Mouse (Mus musculus) liver, adult 2 months (tissue): Measurements from ENCODE around the gene Six5. TPM values are rescaled to one million over a fixed set of nuclear protein-coding genes. Genes with fewer than 3 reads are reported as not detected.

Experiments
- DNase-seq: peaks from one replicate; pipeline ENCODE4 v3.0.0-alpha.2; 2011; ENCODE audit warnings: low read depth, low spot score; ENCODE audit errors: extremely low read depth
- H3K27ac ChIP-seq: fragments of 200-500 bp; replicated peaks from 2 replicates; pipeline ENCODE4 v1.5.1; 2012; ENCODE audit warnings: low read depth, mild to moderate bottlenecking, control low read depth, inconsistent platforms, low read length; ENCODE audit not compliant: insufficient read depth
- H3K27me3 ChIP-seq: fragments of 200-500 bp; 2 replicates; pipeline ENCODE4 v1.6.1; 2012; ENCODE audit warnings: mild to moderate bottlenecking, moderate library complexity, low read length, inconsistent platforms; ENCODE audit not compliant: control insufficient read depth, insufficient read depth
- H3K36me3 ChIP-seq: fragments of 200-500 bp; 2 replicates; pipeline ENCODE4 v1.6.1; 2012; ENCODE audit warnings: low read length, inconsistent platforms; ENCODE audit not compliant: control insufficient read depth, insufficient read depth
- H3K4me1 ChIP-seq: fragments of 200-500 bp; 2 replicates; pipeline ENCODE4 v1.6.1; 2011; ENCODE audit warnings: low read length; ENCODE audit not compliant: control insufficient read depth, insufficient read depth
- H3K4me3 ChIP-seq: fragments of 200-500 bp; 2 replicates; pipeline ENCODE4 v1.5.1; 2011; ENCODE audit warnings: low read depth, mild to moderate bottlenecking, control low read depth, low read length, moderate library complexity; ENCODE audit not compliant: insufficient read depth
- H3K79me2 ChIP-seq: fragments of 200-500 bp; 2 replicates; pipeline ENCODE4 v1.6.1; 2012; ENCODE audit warnings: inconsistent platforms, mild to moderate bottlenecking, low read length, moderate library complexity; ENCODE audit not compliant: control insufficient read depth, insufficient read depth
- H3K9ac ChIP-seq: fragments of 200-500 bp; 2 replicates; pipeline ENCODE4 v1.6.1; 2012; ENCODE audit warnings: low read depth, mild to moderate bottlenecking, control low read depth, inconsistent platforms, low read length
- CTCF ChIP-seq: fragments of 200-500 bp; IDR thresholded peaks from 2 replicates; pipeline ENCODE4 v1.5.1; 2011; ENCODE audit warnings: low read depth, low read length, control low read depth
- POLR2A ChIP-seq: fragments of 200-500 bp; IDR thresholded peaks from 2 replicates; pipeline ENCODE4 v1.6.1; 2011; ENCODE audit warnings: low read length, control low read depth; ENCODE audit not compliant: insufficient read depth; ENCODE audit errors: extremely low read depth
- WGBS: fragments of 180-500 bp; shearing (Covaris S2); methylation state at CpG from one replicate; pipeline ENCODE4 v1.1.7; 2018; 5-methylcytosine and 5-hydroxymethylcytosine counted together
- polyA plus RNA-seq: library from polyadenylated mRNA; depleted of rRNA; stranded (reverse); fragments of >200 nt; gene quantifications from 2 replicates; pipeline ENCODE4 v1.2.3, GENCODE M21; 2012; rRNA removed
- total RNA-seq: library from RNA; depleted of rRNA; stranded (reverse); fragments of >200 nt; gene quantifications from 2 replicates; pipeline ENCODE4 v1.2.3, GENCODE M21; 2014; rRNA removed

Six5 gene
- total and polyA plus RNA-seq, 2 experiments: 1.8 to 8.7 TPM

- 91% methylated on average over 10 of the region's 10 CpGs for WGBS
- DNase-seq: no peak
- TF ChIP-seq CTCF: no peak
- TF ChIP-seq POLR2A: 0 out of 2 replicates have a peak, but pooled peaks have one; percentile 3
Measured at GRCm38 (mm10) chr7:19146793-19147192, 52.4 kb downstream of the Six5 start.

GRCm38 (mm10) chr7:19147497-19148045, 53.2 kb downstream of the Six5 start:
- no peak for TF ChIP-seq CTCF
- TF ChIP-seq POLR2A: no peak

More at GRCm38 (mm10) chr7:19146793-19147192, 52.4 kb downstream of the Six5 start:
- Histone ChIP-seq H3K9ac (no peak overlapping the region), H3K27me3 (no peaks in the 10 kb centered on the region), H3K79me2 (0 out of 2 replicates have a peak, but pooled peaks cover 2% of the 10 kb centered on the region), H3K4me1 (peaks cover 2% of the 10 kb centered on the region; the same call in 1 of the 2 replicates), H3K4me3 (no peak overlapping the region), H3K36me3 (0 out of 2 replicates have a peak, but pooled peaks cover 2% of the 10 kb centered on the region), H3K27ac (no peak overlapping the region)

More at GRCm38 (mm10) chr7:19147497-19148045, 53.2 kb downstream of the Six5 start:
- H3K79me2 ChIP-seq: 0 out of 2 replicates have a peak, but pooled peaks cover 2% of the 10 kb centered on the region
- WGBS: 54% methylated on average over 6 of the region's 6 CpGs
- no peak overlapping the region for H3K27ac ChIP-seq
- H3K4me3 ChIP-seq: no peak overlapping the region
- peaks cover 4% of the 10 kb centered on the region; the same call in 1 of the 2 replicates for H3K36me3 ChIP-seq
- H3K4me1 ChIP-seq: no peaks in the 10 kb centered on the region
- H3K9ac ChIP-seq: no peak overlapping the region
- DNase-seq: no peak
- H3K27me3 ChIP-seq: no peaks in the 10 kb centered on the region

Other genes with a start within 250 kb of the Six5 start
- gene Pglyrp1, start 223.3 kb upstream of the Six5 start, total RNA-seq: 0.18 and 0.27 TPM in 2 replicates
- gene Pglyrp1, start 223.3 kb upstream of the Six5 start, polyA plus RNA-seq: 1.7 and 2.0 TPM in 2 replicates
- gene Ccdc61, start 184.2 kb upstream of the Six5 start, total RNA-seq: 5.6 and 7.7 TPM in 2 replicates
- 9.7 and 12.0 TPM in 2 replicates for gene Ccdc61, start 184.2 kb upstream of the Six5 start, polyA plus RNA-seq
- gene Nova2, start 168.7 kb upstream of the Six5 start, total RNA-seq: 0.09 and 0.27 TPM in 2 replicates
- 0.16 and 0.24 TPM in 2 replicates for gene Nova2, start 168.7 kb upstream of the Six5 start, polyA plus RNA-seq
- gene Nanos2, start 107.2 kb upstream of the Six5 start, total RNA-seq: not detected in 2 replicates
- not detected in 2 replicates for gene Nanos2, start 107.2 kb upstream of the Six5 start, polyA plus RNA-seq
- 0.54 and 0.65 TPM in 2 replicates for gene Mypop, start 103.3 kb upstream of the Six5 start, total RNA-seq
- 2.7 and 3.1 TPM in 2 replicates for gene Mypop, start 103.3 kb upstream of the Six5 start, polyA plus RNA-seq
- 4.5 and 7.3 TPM in 2 replicates for gene Irf2bp1, start 90.5 kb upstream of the Six5 start, total RNA-seq
- gene Irf2bp1, start 90.5 kb upstream of the Six5 start, polyA plus RNA-seq: 13.2 and 14.6 TPM in 2 replicates
- gene Foxa3, start 71.1 kb upstream of the Six5 start, total RNA-seq: 31.2 and 60.1 TPM in 2 replicates
- 47.4 and 54.1 TPM in 2 replicates for gene Foxa3, start 71.1 kb upstream of the Six5 start, polyA plus RNA-seq
- gene Sympk, start 70.2 kb upstream of the Six5 start, total RNA-seq: 21.5 and 29.5 TPM in 2 replicates
- 37.3 and 46.9 TPM in 2 replicates for gene Sympk, start 70.2 kb upstream of the Six5 start, polyA plus RNA-seq
- gene Rsph6a, start 39.9 kb upstream of the Six5 start, total RNA-seq: not detected in 2 replicates
- gene Rsph6a, start 39.9 kb upstream of the Six5 start, polyA plus RNA-seq: not detected in 2 replicates
- gene Dmwd, start 18.4 kb upstream of the Six5 start, total RNA-seq: 4.5 and 6.7 TPM in 2 replicates
- gene Dmwd, start 18.4 kb upstream of the Six5 start, polyA plus RNA-seq: 29.4 and 35.7 TPM in 2 replicates
- 13.6 and 24.8 TPM in 2 replicates for gene Dmpk, start 10.7 kb upstream of the Six5 start, total RNA-seq
- gene Dmpk, start 10.7 kb upstream of the Six5 start, polyA plus RNA-seq: 60.0 and 76.4 TPM in 2 replicates
- gene Gm4969, start 23.8 kb downstream of the Six5 start, total RNA-seq: 0.09 TPM in 1 of 2 replicates, not detected in the other
- 0.02 TPM in 1 of 2 replicates, not detected in the other for gene Gm4969, start 23.8 kb downstream of the Six5 start, polyA plus RNA-seq
- gene Fbxo46, start 25.3 kb downstream of the Six5 start, total RNA-seq: 2.4 and 3.2 TPM in 2 replicates
- gene Fbxo46, start 25.3 kb downstream of the Six5 start, polyA plus RNA-seq: 4.3 and 5.0 TPM in 2 replicates
- gene Qpctl, start 54.7 kb downstream of the Six5 start, total RNA-seq: 4.3 and 6.3 TPM in 2 replicates
- 8.9 and 11.7 TPM in 2 replicates for gene Qpctl, start 54.7 kb downstream of the Six5 start, polyA plus RNA-seq
- gene Snrpd2, start 55.1 kb downstream of the Six5 start, total RNA-seq: 28.4 and 29.4 TPM in 2 replicates
- 16.4 and 17.7 TPM in 2 replicates for gene Snrpd2, start 55.1 kb downstream of the Six5 start, polyA plus RNA-seq
- not detected in 2 replicates for gene Gipr, start 71.5 kb downstream of the Six5 start, total RNA-seq
- not detected in 2 replicates for gene Gipr, start 71.5 kb downstream of the Six5 start, polyA plus RNA-seq
- 9.8 and 11.1 TPM in 2 replicates for gene Eml2, start 81.8 kb downstream of the Six5 start, total RNA-seq
- gene Eml2, start 81.8 kb downstream of the Six5 start, polyA plus RNA-seq: 9.7 and 12.2 TPM in 2 replicates
- 0.09 and 0.40 TPM in 2 replicates for gene Gpr4, start 117.9 kb downstream of the Six5 start, total RNA-seq
- gene Gpr4, start 117.9 kb downstream of the Six5 start, polyA plus RNA-seq: 1.8 and 2.7 TPM in 2 replicates
- gene Opa3, start 133.7 kb downstream of the Six5 start, total RNA-seq: 12.9 and 16.0 TPM in 2 replicates
- gene Opa3, start 133.7 kb downstream of the Six5 start, polyA plus RNA-seq: 34.1 and 40.4 TPM in 2 replicates
- gene Vasp, start 177.2 kb downstream of the Six5 start, total RNA-seq: 6.3 and 11.3 TPM in 2 replicates
- gene Vasp, start 177.2 kb downstream of the Six5 start, polyA plus RNA-seq: 24.2 and 37.1 TPM in 2 replicates
- gene Ppm1n, start 185.5 kb downstream of the Six5 start, total RNA-seq: 0.20 TPM in 1 of 2 replicates, not detected in the other
- 0.13 TPM in 1 of 2 replicates, not detected in the other for gene Ppm1n, start 185.5 kb downstream of the Six5 start, polyA plus RNA-seq
- gene Rtn2, start 188.0 kb downstream of the Six5 start, total RNA-seq: 0.27 and 0.65 TPM in 2 replicates
- 0.62 and 1.1 TPM in 2 replicates for gene Rtn2, start 188.0 kb downstream of the Six5 start, polyA plus RNA-seq
- gene Fosb, start 215.5 kb downstream of the Six5 start, total RNA-seq: 0.07 and 0.09 TPM in 2 replicates
- 0.06 and 0.11 TPM in 2 replicates for gene Fosb, start 215.5 kb downstream of the Six5 start, polyA plus RNA-seq